Mouse (Mus musculus) liver, adult (tissue): ENCODE measurements around the gene Atp1b3.

Experiments
- GATA4 ChIP-seq: IDR thresholded peaks from 2 replicates; pipeline ENCODE4 v1.6.1; 2014; ENCODE audit warnings: mild to moderate bottlenecking, low read length; ENCODE audit not compliant: insufficient replicate concordance

Gene Atp1b3

GRCm38 (mm10) chr9:96324502-96324901 is 39.7 kb downstream of the Atp1b3 start:
- TF ChIP-seq GATA4, result no peak

- no peak for TF ChIP-seq GATA4
Observed at GRCm38 (mm10) chr9:96322411-96323152, 41.7 kb downstream of the Atp1b3 start.

- no peak for TF ChIP-seq GATA4
Observed at GRCm38 (mm10) chr9:96320551-96320980, 43.7 kb downstream of the Atp1b3 start.

GRCm38 (mm10) chr9:96319333-96319732 is 44.9 kb downstream of the Atp1b3 start:
- TF ChIP-seq GATA4, result no peak

- TF ChIP-seq GATA4, result no peak
Observed at GRCm38 (mm10) chr9:96312074-96312473, 52.2 kb downstream of the Atp1b3 start.

- no peak for TF ChIP-seq GATA4
Observed at GRCm38 (mm10) chr9:96308816-96309215, 55.4 kb downstream of the Atp1b3 start.

GRCm38 (mm10) chr9:96299324-96300008 is 64.8 kb downstream of the Atp1b3 start:
- no peak for TF ChIP-seq GATA4

- no peak for TF ChIP-seq GATA4
Observed at GRCm38 (mm10) chr9:96292144-96292543, 72.1 kb downstream of the Atp1b3 start.

GRCm38 (mm10) chr9:96284916-96285315 is 79.3 kb downstream of the Atp1b3 start:
- no peak for TF ChIP-seq GATA4
